Mouse (Mus musculus) erythroblast, embryonic 14.5 days (primary cell): ENCODE results near the gene Polr1d.

Experiments
- GATA1 ChIP-seq: IDR thresholded peaks from 2 replicates; pipeline ENCODE4 v1.6.1; 2012; ENCODE audit warnings: low read length, inconsistent platforms, mixed read lengths
- TAL1 ChIP-seq: IDR thresholded peaks from 3 replicates; pipeline ENCODE4 v1.6.1; 2012; ENCODE audit warnings: low read length, inconsistent platforms, mixed read lengths

DNA sequence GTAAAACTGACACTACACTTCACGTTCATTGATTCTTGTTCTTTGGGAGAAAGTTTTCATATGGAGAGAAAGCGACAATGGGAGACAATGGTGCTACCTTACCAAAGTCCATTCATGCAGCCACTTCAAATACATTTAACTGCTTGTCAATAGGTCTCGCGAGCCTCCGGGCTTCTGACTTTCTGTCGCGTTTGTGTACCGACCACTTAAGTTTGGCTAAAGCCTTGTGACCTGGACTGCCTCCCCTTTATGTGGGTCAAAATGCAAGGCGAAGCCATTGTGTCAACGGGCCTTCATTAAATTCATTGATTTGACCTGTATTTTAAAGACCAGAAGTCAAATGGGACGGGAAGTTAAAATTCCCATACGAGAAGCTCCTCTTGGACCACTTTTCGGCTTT, 59.1 kb downstream of the Polr1d start:
- TF ChIP-seq TAL1 (no peak), GATA1 (no peak)
